In genomic region chr8:87715731-87716682, GRCm38 (mm10) we compare ENCODE assay signal across 8 mouse cellular contexts.
DNase-seq lines count a peak whose midpoint lies in the region; ATAC-seq lines count a peak whose summit lies in the region.

No protein-coding gene starts in this region.

- H3K9me3 ChIP-seq in hindbrain, embryonic 16.5 days (ENCODE audit: control insufficient read depth, low read length) = no peaks in the 10 kb centered on the region

- ATAC-seq in hindbrain, embryonic 16.5 days = peak; percentile 50
- ATAC-seq in megakaryocyte progenitor cell, adult 5-6 weeks (replicated peaks; ENCODE audit: poor library complexity) = peak; percentile 76
- no peak; the same call in 1 of the 2 replicates for ATAC-seq in megakaryocyte, adult 5-6 weeks (ENCODE audit: poor library complexity, severe bottlenecking)

- H3K36me3 ChIP-seq in hindbrain, embryonic 16.5 days (ENCODE audit: control insufficient read depth, insufficient read depth, low read length) = no peaks in the 10 kb centered on the region

- no peaks in the 10 kb centered on the region for H3K27me3 ChIP-seq in hindbrain, embryonic 16.5 days (replicated peaks; ENCODE audit: control insufficient read depth, insufficient read depth, low read length)

- peaks cover 58% of the 10 kb centered on the region for H3K4me1 ChIP-seq in hindbrain, embryonic 16.5 days (ENCODE audit: control insufficient read depth, insufficient read depth, low read depth, low read length)

- WGBS in hindbrain, embryonic 16.5 days = 8% methylated on average over 24 of the region's 24 CpGs

- peak overlapping the region; percentile 81 for H3K27ac ChIP-seq in hindbrain, embryonic 16.5 days (ENCODE audit: low read depth, low read length)

- H3K4me2 ChIP-seq in hindbrain, embryonic 16.5 days (ENCODE audit: low read length) = peak overlapping the region; percentile 50

- no peak overlapping the region for H3K4me3 ChIP-seq in hindbrain, embryonic 16.5 days (ENCODE audit: low read length)

- DNase-seq in T-cell, adult 2 months (ENCODE audit: low spot score) = peak; percentile 6
- peak; percentile 91 to 95 for DNase-seq in cerebellum, postnatal 10 days
- peak; percentile 75 to 78 for DNase-seq in frontal cortex, postnatal 25 days (ENCODE audit: low spot score in 2 of 2)
- peak; percentile 69 for DNase-seq in left cerebral cortex, adult 11 months (ENCODE audit: low spot score)
- peak; percentile 50 to 57 for DNase-seq in right cerebral cortex, postnatal 36 days (ENCODE audit: low spot score in 2 of 2)

- H3K9ac ChIP-seq in hindbrain, embryonic 16.5 days (ENCODE audit: low read depth, low read length) = peak overlapping the region; percentile 47; the same call in 1 of the 2 replicates

Comparison
In these comparisons a context has a peak if more than half of its experiments do, and no peak if none do; other contexts are left out.
1. DNase-seq: peak in every context shown above with its lines; median percentile 93 in cerebellum, postnatal 10 days; 76 in frontal cortex, postnatal 25 days; 69 in left cerebral cortex, adult 11 months; 54 in right cerebral cortex, postnatal 36 days; 6 in T-cell, adult 2 months.